Mouse (Mus musculus) c-Kit-positive CD71-positive TER-119-negative erythroid progenitor cells, embryonic 14.5 days (primary cell): ENCODE data around the gene Defa23.
"Not testable (repeated sequence)": the region's sequence is repeated elsewhere in the genome, so short reads cannot be mapped to it uniquely, and the experiment has no call there.

Source experiments
- DNase-seq: peaks from one replicate; pipeline ENCODE4 v3.0.0-alpha.2; 2013; ENCODE audit warnings: low read depth

The Defa23 gene

DNA sequence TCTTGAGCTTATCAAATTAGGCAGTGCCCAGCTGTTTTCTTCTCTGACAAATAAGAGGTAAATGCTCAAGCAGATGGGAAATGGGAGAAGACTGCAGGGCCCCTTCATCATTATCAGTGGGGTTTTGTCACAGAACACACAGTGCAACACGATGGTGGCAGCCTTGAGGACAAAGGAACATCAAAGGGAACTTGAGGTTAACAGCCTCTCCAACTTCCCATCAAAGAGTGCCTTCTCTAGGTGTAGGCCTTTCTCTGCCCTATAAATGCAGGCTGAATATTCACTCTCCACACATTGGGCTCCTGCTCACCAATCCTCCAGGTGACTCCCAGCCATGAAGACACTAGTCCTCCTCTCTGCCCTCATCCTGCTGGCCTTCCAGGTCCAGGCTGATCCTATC lies at the start of gene Defa23:
TSS of gene Defa23 (plus strand) at position 301 of the 400 bp plus-strand sequence.
- not testable (repeated sequence) for DNase-seq

DNA sequence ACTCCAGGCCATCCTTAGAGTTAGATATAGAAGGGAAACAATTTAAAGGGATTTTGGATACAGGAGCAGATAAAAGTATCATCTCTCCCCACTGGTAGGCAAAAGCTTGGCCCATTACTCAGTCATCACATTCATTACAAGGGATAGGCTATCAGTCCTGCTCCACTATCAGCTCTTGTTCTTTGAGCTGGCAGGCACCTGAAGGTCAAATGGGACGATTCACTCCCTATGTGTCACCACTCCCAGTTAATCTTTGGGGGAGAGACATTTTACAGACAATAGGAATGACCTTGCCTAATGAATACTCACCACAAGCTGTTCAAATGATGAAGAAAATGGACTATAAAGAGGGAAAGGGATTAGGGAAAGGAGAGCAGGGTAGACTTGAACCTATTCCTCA lies 48.0 kb upstream of the Defa23 start:
- no peak for DNase-seq

DNA sequence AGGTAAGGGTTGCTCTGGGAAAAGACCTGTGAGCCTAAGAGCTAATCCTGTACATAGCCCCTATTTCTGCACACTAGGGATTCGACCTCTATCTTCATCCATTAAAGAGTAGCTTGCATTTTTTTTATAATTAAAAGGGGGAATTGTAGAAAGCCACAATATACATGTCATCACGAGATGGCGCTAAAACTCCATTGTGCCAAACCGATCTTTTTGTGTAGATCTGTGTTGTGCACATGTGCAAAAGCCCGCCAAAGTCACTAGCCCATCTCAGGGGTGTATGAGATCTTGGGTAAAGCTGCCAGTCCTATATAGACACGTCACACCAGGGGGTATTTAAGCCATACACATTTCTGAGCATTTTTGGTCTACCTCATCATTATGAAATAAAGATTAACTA lies 46.3 kb upstream of the Defa23 start:
- DNase-seq = not testable (repeated sequence)

GRCm38 (mm10) chr8:21010548-21010947 lies 44.3 kb upstream of the Defa23 start:
- DNase-seq = not testable (repeated sequence)

- not testable (repeated sequence) for DNase-seq
These were observed 29.6 kb upstream of the Defa23 start, which contains the start of gene Defa21 for GRCm38 (mm10) chr8:21025245-21025644. Gene Defa21 (plus strand): TSS chr8:21025545.

- DNase-seq = not testable (repeated sequence)
These were observed 9.9 kb downstream of the Defa23 start, which contains the start of gene Defa35 for GRCm38 (mm10) chr8:21064738-21065137. Gene Defa35 (plus strand): TSS chr8:21065038.

- not testable (repeated sequence) for DNase-seq
These were observed 29.3 kb downstream of the Defa23 start, which contains the start of gene Defa25 for GRCm38 (mm10) chr8:21084142-21084541. Gene Defa25 (plus strand): TSS chr8:21084442.

- DNase-seq = peak; percentile 9
These were observed 38.3 kb downstream of the Defa23 start for GRCm38 (mm10) chr8:21093106-21093505.

GRCm38 (mm10) chr8:21095950-21096349 lies 41.1 kb downstream of the Defa23 start, which contains the start of gene Gm14851:
Gene Gm14851 (minus strand): TSS chr8:21096050.
- DNase-seq = not testable (repeated sequence)
